Mouse (Mus musculus) spleen, postnatal 10 days (tissue): ENCODE data around the gene Btaf1.

Experiments used
- DNase-seq, 2 experiments: peaks; one replicate each; pipeline ENCODE4 v3.0.0; 2021 to 2022; ENCODE audit warnings: low spot score in 2 of 2

Btaf1 gene

GRCm38 (mm10) chr19:36925671-36926552 lies at the start of gene Btaf1:
Gene Btaf1, plus strand, starts transcription at chr19:36926079.
- DNase-seq = peak; percentile 82 to 87

DNA sequence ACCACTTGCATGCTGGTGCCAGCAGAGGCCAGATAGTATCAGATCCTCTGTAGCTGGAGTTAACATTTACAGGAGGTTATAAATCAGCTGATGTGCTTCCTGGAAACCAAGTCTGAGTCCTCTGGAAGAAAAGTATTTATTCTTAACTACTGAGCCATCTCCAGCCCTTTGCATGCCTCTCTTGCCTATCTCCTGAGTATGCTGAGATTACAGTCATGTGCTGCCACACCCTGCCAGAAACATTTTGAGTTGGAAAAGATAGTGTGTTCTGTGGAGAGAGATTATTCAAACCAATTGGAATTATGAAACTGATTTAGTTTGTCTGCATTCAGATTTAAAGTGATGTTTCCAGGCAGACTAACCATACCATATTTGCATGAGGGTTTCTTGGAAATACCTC lies 48.5 kb upstream of the Btaf1 start:
- no peak for DNase-seq

DNA sequence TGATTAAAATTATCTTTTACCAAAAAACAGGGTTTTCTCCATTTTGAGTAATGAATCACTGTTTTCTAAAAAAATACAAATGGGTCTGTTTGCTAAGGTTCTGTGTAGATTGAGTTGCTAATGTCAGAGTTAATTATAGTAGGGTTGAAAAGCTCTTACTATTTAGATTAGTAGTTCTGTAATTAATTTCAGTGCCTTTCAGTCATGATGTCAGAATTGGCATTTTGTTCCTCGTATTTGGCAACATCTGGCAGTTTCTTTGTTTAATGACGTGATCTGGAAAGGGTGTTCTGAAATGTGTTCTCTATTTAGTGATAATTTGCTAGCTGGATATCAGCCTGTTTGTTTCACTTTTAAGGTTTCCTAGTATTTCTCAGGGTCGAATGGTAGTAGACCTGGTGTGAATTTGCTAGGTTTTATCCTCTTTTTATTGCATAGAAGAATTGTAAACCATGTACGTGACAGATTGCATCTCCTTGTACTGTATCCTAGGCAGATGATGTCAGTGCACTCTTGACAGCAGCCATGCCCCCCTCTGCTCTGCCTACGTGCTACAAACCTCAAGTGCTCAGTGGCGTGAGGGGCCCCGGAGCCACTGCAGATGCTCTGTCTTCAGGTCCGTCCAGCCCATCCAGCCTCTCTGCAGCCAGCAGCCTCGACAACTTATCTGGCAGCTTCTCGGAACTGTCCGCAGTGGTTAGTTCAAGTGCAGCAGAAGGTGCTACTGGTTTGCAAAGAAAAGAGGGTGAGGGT lies 47.0 kb upstream of the Btaf1 start:
- no peak for DNase-seq

DNA sequence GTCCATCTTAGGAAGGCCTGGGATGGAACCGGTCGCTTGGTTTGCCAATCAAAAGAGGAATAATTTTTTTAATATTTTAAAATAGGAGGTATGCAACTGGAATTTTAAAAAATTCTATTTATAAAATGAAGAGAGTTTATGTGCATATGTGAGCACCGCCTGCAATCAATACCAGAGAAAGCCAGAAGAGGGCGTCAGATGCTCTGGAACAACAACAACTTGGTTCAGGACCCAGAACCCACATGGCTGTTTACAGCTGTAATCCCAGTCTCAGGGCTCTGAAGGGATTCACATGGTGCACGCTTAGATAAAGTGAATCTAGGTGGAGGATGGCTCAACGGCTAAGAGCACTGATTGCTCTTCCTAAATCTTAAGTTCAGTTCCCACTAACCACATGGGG lies 42.8 kb upstream of the Btaf1 start:
- peak in 1 of 2 experiments; percentile 61 for DNase-seq

GRCm38 (mm10) chr19:36886316-36886715 lies 39.6 kb upstream of the Btaf1 start:
- DNase-seq = no peak

- DNase-seq = no peak
Measured at GRCm38 (mm10) chr19:36887706-36888105, 38.2 kb upstream of the Btaf1 start.

DNA sequence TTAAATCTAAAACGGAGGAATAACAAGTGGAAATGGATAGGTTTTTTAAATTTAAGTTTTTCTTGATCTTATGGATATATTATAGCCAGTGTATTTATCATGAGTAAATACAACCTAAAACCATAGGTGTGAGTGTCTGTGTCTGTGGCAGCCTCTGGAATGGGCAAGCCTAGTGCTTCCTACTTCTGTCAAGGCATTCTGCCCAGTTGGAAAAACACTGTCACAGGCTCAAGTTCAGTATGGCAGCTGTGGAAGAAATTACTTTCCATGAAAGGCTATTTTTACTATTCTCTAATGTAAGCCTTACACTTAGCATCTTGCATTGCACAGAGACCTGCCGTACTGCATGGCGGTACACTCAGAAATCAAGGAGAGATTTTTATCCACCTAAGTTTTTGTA lies 34.1 kb upstream of the Btaf1 start:
- no peak for DNase-seq

DNA sequence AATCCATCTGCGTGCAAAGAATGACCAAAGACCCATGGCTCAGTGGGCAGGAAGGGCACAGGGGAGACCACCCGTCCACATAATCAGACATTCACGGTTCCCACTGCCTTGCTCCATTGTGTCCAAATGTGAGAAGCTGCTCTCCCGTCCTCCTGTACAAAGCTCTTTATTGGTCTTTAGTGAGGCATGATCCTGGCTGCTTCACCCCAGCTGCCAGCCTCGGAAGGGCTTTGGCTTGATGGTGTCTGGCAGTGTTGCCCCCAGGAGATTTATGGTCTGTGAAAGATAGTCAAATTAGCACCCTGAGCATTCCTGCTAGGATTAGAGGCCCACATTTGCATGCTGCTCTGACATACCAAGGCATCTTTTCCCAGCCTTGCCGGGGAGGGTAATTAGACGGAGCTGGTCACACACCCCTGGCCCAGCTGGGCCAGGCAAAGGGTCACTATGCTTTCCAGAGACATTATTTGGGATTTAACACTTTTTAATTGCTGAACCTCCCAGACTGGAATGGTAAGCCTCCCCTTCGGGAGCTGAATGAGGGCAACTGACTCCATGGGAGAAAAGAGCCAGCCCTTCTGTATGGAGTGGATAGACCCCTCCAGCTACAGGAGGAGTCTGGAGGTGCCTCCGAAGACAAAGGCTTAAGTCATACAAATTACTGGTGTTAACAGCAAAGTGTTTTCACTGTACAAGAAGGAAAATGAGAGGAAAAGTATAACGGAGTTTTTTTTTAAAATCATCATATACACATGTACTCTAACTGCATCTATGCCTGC lies 28.9 kb upstream of the Btaf1 start:
- no peak for DNase-seq

DNA sequence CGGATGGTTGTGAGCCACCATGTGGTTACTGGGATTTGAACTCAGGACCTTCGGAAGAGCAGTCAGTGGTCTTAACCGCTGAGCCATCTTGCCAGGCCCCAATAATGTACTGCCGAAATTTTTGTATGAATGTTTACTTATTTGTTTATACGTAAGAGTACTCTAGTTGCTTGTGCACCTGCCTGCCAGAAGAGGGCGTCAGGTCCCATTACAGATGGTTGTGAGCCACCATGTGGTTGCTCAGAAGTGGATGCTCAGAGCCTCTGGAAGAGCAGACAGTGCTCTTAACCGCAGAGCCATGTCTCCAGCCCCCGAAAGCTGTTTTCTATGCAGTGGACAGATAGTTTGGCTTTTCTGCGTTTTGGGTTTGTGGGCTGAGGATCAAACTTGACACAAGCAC lies 28.1 kb upstream of the Btaf1 start:
- peak in 1 of 2 experiments; percentile 48 for DNase-seq

DNA sequence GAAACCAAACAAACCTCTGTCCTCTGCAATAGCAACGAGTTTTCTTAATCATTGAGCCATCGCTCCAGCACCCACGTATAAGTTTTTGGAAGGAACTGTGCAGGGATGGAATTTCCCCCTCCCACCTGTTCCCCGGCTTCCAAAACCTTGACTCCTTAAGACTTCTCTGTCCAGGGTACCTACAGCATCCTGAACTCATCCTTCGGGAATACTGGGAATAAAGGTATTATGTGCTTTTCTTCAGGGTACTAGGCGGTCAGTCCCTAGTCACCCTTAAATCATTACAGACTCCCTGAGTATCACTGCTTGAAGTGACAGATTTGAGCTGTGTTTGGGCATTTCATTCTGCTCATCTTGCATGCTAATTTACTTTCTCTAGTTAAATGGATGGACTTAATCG lies 22.5 kb upstream of the Btaf1 start:
- no peak for DNase-seq

GRCm38 (mm10) chr19:36904211-36905007 lies 21.5 kb upstream of the Btaf1 start:
- DNase-seq = no peak

DNA sequence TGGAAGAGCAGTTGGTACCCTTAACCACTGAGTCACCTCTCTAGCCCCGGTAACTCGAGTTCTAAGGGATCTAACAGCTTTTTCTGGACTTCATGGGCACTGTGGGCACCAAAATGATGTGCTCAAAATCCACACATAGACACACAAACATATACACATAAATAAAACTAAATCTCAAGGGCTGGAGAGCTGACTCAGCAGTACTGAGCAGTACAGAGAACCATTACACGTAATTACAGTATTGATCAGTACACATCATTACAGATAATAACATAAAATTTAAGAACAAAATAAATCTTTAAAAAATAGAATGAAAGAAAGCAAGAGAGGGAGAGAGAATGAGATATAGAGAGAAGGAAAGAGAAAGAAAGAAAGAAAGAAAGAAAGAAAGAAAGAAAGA lies 16.7 kb upstream of the Btaf1 start:
- DNase-seq = no peak

DNA sequence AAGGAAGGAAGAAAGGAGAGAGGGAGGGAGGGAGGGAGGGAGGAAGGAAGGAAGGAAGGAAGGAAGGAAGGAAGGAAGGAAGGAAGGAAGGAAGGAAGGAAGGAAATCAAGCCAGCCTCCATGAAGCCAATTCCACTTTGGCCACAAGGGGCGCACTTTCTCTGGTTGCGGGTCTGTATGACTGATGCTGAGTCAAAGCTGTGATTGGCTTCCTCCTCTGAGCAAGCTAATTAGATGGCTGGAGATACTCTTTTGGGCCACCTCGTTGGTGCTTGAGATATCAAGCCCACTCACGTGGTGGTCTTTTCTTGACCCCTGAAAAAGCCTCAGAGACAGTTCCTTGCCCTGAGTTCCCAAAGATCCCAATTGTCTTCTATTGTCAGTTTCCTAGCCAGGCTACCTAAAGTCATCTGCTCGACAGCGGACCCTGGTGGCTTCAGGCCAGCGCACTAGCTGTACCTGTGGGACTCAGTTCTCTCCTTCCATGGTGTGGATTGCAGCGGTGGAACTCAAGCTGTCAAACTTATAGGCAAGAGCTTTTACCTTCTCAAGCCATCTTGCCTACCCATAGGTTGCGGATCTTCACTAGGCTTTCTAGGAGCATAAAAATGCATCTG lies 16.1 kb upstream of the Btaf1 start:
- DNase-seq = peak; percentile 71 to 88

DNA sequence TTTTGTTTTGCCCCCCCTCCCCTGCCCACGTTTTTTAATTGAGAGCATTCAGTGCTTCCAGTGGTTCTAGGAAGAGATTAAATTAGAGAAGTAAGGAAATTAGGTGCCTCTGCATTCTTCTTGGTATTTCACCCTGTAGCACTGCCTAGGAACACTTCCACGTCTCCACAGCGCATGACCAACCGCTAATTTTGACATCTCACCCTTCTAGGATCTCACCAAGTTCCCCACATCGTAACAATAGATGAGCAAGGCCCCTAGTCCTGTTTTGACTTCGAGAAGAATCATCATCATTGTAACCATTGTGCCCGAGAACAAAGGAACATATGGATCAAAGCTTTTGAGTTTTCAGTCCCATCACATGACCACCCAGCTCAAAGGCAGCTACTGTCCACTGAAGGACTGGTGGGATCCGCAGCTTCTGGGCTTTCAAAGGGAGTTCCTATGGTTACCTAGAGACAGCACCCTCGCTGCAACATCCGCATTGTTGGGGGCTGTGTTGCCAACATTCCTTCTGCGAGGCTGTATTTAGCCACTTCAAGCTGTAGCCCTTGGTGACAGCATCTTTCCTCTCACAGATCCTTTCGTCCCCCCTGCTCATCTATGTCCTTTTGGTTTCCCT lies 15.3 kb upstream of the Btaf1 start:
- DNase-seq = no peak

DNA sequence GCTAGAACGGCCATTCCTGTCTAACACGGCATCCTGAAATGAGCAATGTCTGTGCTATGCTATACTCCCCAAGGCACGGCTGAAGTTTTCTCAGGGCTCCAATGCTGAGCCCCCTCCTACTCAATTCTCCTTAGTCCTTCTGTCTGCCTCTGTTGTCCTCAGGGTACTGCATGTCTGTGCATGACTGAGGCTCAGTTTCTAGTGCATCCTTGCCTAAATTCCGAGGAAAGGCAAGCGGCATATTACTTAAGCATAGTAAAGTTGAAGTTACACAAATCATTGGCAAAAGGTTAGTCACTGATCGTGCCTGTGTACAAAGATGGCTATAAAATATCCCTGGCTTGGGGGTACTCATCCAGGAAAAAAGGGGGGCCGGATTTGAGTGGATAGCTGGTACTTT lies 12.8 kb upstream of the Btaf1 start:
- no peak for DNase-seq

- no peak for DNase-seq
Measured at GRCm38 (mm10) chr19:36916206-36916605, 9.7 kb upstream of the Btaf1 start.

DNA sequence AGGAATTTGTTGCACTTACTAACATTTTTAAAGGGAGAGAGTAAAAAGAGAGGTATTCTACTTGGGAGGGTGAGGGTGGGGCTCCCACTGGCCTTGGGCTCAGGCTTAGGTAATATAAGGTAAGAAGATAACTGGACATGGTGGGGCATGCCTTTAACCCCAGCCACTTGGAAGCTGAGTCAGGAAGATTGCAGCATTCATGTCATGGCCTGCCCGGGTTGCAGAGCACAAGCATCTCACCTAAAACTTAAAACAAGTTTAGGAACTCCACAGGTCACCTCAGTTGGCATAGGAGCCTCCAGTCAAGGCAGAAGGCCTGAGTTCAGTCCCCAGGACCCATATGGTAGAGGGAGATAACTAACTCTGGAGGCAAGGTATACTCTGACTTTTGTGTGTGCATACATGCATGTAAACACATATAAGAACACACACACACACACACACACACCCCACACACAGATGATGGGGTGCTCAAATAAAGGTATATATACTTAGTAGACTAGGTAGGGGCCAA lies 8.9 kb upstream of the Btaf1 start:
- DNase-seq = no peak

DNA sequence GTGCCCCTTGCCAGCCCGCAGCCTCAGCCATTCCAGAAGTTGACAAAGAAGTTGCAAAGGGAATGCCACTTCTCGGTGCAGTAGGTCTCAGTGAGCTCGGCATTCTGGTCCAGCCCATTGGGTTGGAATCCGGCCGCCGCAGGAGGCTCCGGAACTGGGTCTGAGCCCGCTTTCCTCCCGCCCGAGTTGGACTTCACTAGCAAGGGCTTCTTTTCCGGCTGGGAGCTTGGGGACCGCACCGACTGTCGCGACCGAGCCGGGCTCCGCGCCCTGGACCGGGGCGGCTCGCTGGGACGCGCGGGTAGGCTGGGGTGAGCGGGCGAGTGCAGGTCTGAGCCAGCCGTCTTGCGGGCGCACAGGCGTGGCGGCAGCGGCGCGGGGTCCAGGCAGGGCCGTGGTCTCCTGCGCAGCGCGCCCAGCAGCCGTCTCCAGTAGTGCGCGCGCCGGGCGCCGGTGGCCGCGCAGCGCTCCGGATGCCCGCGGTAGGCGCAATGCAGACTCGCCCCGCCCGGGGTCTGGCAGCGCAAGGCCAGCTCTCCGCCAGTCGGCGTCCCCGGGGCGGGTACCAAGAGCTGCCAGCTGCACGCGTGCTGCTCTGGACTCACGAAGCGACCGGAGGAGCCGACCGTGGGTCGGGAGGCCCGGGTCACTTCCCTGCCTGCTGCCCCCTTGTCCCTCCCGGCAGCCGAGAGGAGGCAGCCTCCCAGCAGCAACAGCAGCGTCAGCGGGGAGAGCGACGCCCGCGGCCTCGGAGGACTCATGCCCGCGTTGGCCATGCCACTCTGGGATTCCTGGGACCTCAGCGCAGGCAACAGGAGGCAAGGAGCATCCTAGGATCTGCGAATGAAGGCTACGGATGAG lies 7.2 kb upstream of the Btaf1 start:
- DNase-seq = peak; percentile 57 to 85

- DNase-seq = peak in 1 of 2 experiments; percentile 41
Measured at GRCm38 (mm10) chr19:36919466-36919865, 6.4 kb upstream of the Btaf1 start, which contains the start of gene Fgfbp3. Gene Fgfbp3, minus strand, starts transcription at chr19:36919615.
